Mouse (Mus musculus): ENCODE measurements around the gene Fam53b. TPM values are rescaled to one million over a fixed set of nuclear protein-coding genes. Genes with fewer than 3 reads are reported as not detected.
A peak's percentile ranks its signal among the peaks of the same experiment; 100 is the strongest.
"Not testable (repeated sequence)": the region's sequence is repeated elsewhere in the genome, so short reads cannot be mapped to it uniquely, and the experiment has no call there.

Gene Fam53b
- total RNA-seq, 1 experiment from 2014 or later = 19.0 TPM

DNA sequence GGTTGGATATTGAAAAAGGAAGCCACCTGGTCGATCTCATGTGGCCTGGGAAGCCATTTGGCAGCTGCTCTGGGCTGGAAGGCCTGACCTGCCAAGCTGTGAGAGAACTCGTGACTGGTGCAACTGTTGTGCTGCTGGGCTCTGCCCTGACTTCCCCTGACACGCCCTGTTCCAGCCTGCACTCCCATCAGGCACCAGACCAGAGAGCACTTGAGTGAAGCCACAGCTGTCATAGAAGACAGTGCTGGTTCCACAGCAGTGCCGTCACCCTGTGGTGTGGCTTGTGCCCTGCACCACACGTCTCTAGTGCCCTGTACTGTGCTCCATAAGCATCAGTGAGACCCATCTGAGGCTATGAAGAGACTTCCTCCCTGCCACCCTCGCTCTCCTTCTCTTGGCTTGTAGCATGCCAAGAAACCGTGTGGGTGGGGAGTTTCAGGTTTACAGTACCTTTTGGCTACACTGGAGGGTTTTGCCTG lies 141.2 kb downstream of the Fam53b start:
- peak; percentile 88 for ATAC-seq (ENCODE audit: extremely low read depth, insufficient number of reproducible peaks, low FRiP score, poor library complexity, severe bottlenecking)

GRCm38 (mm10) chr7:132670863-132671165 lies 142.9 kb downstream of the Fam53b start:
- ATAC-seq (ENCODE audit: extremely low read depth, insufficient number of reproducible peaks, low FRiP score, poor library complexity, severe bottlenecking) = no peak

DNA sequence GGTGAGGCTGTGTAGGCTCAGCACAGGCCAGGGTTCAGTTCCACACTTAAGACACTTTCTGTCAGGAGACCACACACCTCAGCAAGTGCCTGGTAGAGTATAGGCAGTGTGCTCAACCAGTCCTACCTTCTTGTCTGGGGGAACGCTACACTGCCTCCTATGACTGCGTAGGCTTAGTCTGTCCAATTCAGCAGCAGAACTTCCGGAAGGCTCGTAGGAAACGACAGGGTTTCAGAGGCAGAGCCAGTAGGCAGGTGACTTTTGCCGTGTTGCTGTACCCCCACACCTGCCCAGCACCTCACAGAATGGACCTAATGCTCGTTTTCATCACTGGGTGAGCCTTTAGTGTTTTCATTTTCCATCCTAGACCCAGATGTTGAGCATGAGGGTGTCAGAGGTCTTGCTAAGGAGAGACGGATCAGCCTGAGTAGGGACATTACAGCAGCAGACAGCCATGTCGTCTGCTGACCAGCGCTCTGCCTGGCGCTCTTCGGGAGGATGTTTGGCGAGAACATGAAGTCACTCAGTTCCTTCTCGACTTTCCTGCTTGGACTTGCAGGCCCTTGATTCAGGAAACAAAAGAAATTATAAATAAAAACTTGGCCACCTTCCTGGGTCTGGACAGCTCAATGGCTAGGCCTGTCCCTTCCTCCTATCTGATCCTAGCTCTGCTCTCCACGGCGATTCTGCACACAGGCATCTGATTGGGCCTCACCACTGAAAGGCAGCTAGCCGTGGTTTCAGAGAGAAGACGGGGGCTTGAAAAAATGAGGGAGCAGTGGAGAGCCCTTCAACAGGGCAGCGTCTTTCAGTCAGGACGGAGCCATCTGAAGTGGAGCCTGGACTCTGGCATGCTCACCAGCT lies 143.5 kb downstream of the Fam53b start:
- no peak for ATAC-seq (ENCODE audit: extremely low read depth, insufficient number of reproducible peaks, low FRiP score, poor library complexity, severe bottlenecking)

- ATAC-seq (ENCODE audit: extremely low read depth, insufficient number of reproducible peaks, low FRiP score, poor library complexity, severe bottlenecking) = no peak
These were observed 145.1 kb downstream of the Fam53b start for GRCm38 (mm10) chr7:132668604-132669003.

GRCm38 (mm10) chr7:132666516-132666915 lies 147.2 kb downstream of the Fam53b start:
- ATAC-seq (ENCODE audit: extremely low read depth, insufficient number of reproducible peaks, low FRiP score, poor library complexity, severe bottlenecking) = no peak

- no peak for ATAC-seq (ENCODE audit: extremely low read depth, insufficient number of reproducible peaks, low FRiP score, poor library complexity, severe bottlenecking)
These were observed 147.9 kb downstream of the Fam53b start for GRCm38 (mm10) chr7:132665664-132666382.

DNA sequence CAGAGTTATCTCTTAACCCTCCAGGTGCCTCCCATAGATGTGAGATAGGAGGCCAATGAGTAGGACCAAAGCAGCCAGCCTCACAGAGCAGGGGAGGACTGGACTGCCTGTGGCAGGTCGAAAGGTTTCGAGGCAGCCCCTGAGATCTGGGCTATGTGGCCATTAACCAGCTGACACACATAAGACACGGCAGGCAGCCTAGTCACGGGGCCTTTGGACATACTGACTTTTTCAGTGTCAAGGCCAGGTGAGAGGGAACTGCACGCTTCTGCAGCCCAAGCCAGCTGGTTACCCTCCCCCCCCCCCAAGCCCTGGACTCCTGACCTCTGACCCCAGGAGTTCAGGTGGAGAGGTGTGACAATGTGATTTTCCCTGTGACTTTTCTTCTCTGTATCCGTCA lies 148.9 kb downstream of the Fam53b start:
- no peak for ATAC-seq (ENCODE audit: extremely low read depth, insufficient number of reproducible peaks, low FRiP score, poor library complexity, severe bottlenecking)

DNA sequence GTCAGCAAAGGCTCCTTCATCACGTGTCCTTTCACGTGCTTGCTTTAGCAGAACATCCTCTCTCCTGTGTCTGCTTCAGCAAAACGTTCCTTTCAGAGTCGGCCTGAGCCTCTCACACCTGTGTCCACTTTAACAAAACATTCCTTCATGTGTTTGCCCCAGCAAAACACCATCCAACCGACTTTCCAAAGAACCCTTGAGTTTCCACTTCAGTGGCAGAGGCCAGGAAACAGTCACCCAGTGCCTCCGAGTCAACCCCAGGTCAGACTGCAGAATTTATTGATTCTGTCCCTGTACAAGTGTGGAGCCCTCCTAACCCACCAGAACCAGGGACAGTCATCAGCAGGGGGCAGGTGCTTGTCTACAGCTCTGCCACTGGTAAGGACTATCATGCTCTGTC lies 150.9 kb downstream of the Fam53b start:
- not testable (repeated sequence) for ATAC-seq (ENCODE audit: extremely low read depth, insufficient number of reproducible peaks, low FRiP score, poor library complexity, severe bottlenecking)

Other genes with a start within 250 kb of the Fam53b start
- gene Oat, start 237.5 kb downstream of the Fam53b start, total RNA-seq (2017) = 73.4 and 79.7 TPM in 2 replicates
- gene Nkx1-2, start 214.2 kb downstream of the Fam53b start, total RNA-seq (2017) = not detected in 2 replicates
- 0.86 and 1.5 TPM in 2 replicates for gene Lhpp, start 203.2 kb downstream of the Fam53b start, total RNA-seq (2017)
- gene Eef1akmt2, start 38.8 kb upstream of the Fam53b start, total RNA-seq (2017) = 30.7 and 35.0 TPM in 2 replicates
- 56.4 and 67.7 TPM in 2 replicates for gene Abraxas2, start 45.3 kb upstream of the Fam53b start, total RNA-seq (2017)
- 65.3 and 71.2 TPM in 2 replicates for gene Zranb1, start 117.3 kb upstream of the Fam53b start, total RNA-seq (2017)

Measured in neutrophil, adult 5-6 weeks (primary cell).